Mouse (Mus musculus) small intestine, adult 2 months (tissue): ENCODE data around the gene Astn1.

Experiments used
- CTCF ChIP-seq: fragments of 200-500 bp; IDR thresholded peaks from 2 replicates; pipeline ENCODE4 v1.5.1; 2012; ENCODE audit warnings: low read depth, mild to moderate bottlenecking, control low read depth, inconsistent platforms, low read length, moderate library complexity, mixed read lengths; ENCODE audit not compliant: insufficient replicate concordance, insufficient read length; ENCODE audit errors: extremely low read depth
- POLR2A ChIP-seq: fragments of 200-500 bp; IDR thresholded peaks from 2 replicates; pipeline ENCODE4 v1.6.1; 2012; ENCODE audit warnings: low read depth, mild to moderate bottlenecking, control low read depth, inconsistent platforms, low read length, moderate library complexity

DNA sequence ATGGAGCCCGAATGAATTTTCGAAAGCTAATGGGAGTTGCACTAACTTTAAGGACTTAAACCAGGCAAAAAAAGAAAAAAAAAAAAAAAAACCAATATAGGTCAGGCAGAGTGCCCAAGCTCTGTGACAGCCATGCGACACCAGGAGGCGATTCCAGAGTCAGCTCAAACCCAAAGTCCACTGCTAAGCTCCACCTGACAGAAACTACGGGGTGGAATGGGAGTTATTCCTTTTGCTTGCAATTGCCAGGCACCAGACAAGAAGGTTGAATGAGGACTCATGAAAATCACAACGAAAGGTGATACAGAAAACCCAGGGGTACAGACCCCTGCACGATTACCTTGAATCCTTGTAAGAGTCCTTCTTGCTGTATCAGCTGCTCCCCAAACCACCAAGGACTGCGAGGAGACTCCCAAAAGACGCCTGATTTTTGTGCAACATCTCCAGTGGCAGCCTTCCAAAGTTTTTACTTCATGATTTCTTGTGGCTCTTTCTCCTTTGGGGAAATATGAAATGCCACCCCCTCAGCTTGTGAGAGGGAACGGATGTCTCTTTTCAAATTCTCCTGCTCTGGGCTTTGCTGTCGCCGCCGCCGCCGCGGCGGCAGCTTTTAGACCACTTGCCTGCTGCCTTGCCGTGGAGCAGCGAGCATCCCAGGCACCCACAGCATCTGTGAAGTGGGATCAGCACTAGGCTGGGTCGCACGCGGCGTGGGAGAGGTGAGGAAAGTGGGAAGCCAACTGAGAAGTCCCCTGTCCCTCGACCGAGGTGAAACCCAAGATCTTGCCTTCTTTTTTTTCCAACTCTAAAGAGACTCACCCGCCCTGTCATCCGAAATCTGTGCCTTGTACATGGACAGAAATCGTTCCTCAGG, 6.7 kb upstream of the Astn1 start:
- TF ChIP-seq CTCF (no peak), POLR2A (no peak)
